Mouse (Mus musculus): ENCODE measurements around the gene Tmc8. TPM values are rescaled to one million over a fixed set of nuclear protein-coding genes. Genes with fewer than 3 reads are reported as not detected.

The Tmc8 gene
- polyA plus RNA-seq (2015; fragmentation: Nextera tagmentation; extraction: Ambion mirVana) = 4.9 and 6.1 TPM in 2 replicates

DNA sequence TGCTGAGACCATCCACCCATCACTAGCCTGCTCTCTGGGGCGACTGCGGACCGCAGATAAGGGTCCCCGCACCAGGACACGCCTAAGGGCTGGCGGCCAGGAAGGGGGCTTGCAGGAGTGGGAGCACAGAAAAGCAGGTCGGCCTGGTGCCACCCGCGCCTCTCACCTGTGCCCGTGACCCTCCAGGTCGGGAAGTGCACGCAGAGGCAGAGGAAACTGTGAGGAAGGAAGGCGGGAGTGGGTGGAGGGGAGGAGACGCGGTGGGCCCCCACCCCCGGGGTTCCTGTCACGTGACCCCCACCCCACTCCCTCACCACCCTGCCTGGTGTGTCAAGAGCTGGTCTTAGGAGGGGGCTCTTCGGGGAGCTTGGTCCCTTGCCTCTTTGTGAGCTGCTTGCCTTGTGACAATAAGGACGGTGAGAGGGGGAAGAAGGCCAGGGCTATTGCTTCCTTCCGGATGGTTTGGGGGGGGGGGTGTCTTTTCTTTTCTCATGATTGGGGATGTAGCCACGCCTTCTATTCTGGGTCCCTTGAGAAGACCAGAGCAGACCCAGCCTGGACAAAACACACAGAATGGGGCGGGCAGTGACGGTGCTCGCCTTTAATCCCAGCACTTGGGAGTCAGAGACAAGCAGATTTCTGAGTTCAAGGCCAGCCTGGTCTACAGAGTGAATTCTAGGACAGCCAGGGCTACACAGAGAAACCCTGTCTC, at the start of gene Tmc8, which contains the start of gene Tmc6:
TSS of gene Tmc8 (plus strand) at position 84 of the 712 bp plus-strand sequence.
TSS of gene Tmc6 (minus strand) at position 206 of the 712 bp plus-strand sequence.

GRCm38 (mm10) chr11:117797511-117798159, 15.8 kb downstream of the Tmc8 start, which contains the start of gene 6030468B19Rik:
Gene 6030468B19Rik, plus strand, starts transcription at chr11:117797660.

GRCm38 (mm10) chr11:117809407-117810311, 27.8 kb downstream of the Tmc8 start, which contains the start of the genes Gm20708 and Syngr2:
Gene Gm20708, plus strand, starts transcription at chr11:117809668.
Gene Syngr2, plus strand, starts transcription at chr11:117809668.

GRCm38 (mm10) chr11:117825333-117826101, 43.6 kb downstream of the Tmc8 start, which contains the start of the genes Afmid and Tk1:
Gene Afmid, plus strand, starts transcription at chr11:117825924.
Gene Tk1, minus strand, starts transcription at chr11:117826092.

Other genes with a start within 250 kb of the Tmc8 start
- gene Tnrc6c, start 127.8 kb upstream of the Tmc8 start, polyA plus RNA-seq (2015; fragmentation: Nextera tagmentation; extraction: Ambion mirVana) = 4.8 and 5.3 TPM in 2 replicates
- 15.1 and 17.0 TPM in 2 replicates for gene Tmc6, start 122 bp downstream of the Tmc8 start, polyA plus RNA-seq (2015; fragmentation: Nextera tagmentation; extraction: Ambion mirVana)
- not detected in 2 replicates for gene 6030468B19Rik, start 15.6 kb downstream of the Tmc8 start, polyA plus RNA-seq (2015; fragmentation: Nextera tagmentation; extraction: Ambion mirVana)
- 0.31 and 0.46 TPM in 2 replicates for gene Gm20708, start 27.6 kb downstream of the Tmc8 start, polyA plus RNA-seq (2015; fragmentation: Nextera tagmentation; extraction: Ambion mirVana)
- gene Syngr2, start 27.6 kb downstream of the Tmc8 start, polyA plus RNA-seq (2015; fragmentation: Nextera tagmentation; extraction: Ambion mirVana) = 144 and 151 TPM in 2 replicates
- 4.2 and 5.4 TPM in 2 replicates for gene Afmid, start 43.8 kb downstream of the Tmc8 start, polyA plus RNA-seq (2015; fragmentation: Nextera tagmentation; extraction: Ambion mirVana)
- gene Tk1, start 44.0 kb downstream of the Tmc8 start, polyA plus RNA-seq (2015; fragmentation: Nextera tagmentation; extraction: Ambion mirVana) = 36.0 and 50.9 TPM in 2 replicates
- gene Birc5, start 67.2 kb downstream of the Tmc8 start, polyA plus RNA-seq (2015; fragmentation: Nextera tagmentation; extraction: Ambion mirVana) = 47.6 and 67.0 TPM in 2 replicates
- gene Tmem235, start 78.7 kb downstream of the Tmc8 start, polyA plus RNA-seq (2015; fragmentation: Nextera tagmentation; extraction: Ambion mirVana) = not detected in 2 replicates
- gene Tha1, start 91.4 kb downstream of the Tmc8 start, polyA plus RNA-seq (2015; fragmentation: Nextera tagmentation; extraction: Ambion mirVana) = 3.6 and 5.0 TPM in 2 replicates
- 19.0 and 19.5 TPM in 2 replicates for gene Socs3, start 188.0 kb downstream of the Tmc8 start, polyA plus RNA-seq (2015; fragmentation: Nextera tagmentation; extraction: Ambion mirVana)
- 22.7 and 23.4 TPM in 2 replicates for gene Pgs1, start 204.2 kb downstream of the Tmc8 start, polyA plus RNA-seq (2015; fragmentation: Nextera tagmentation; extraction: Ambion mirVana)

Measured in urinary bladder, postnatal 0 days (tissue).